Mouse (Mus musculus) bone marrow, adult 2 months (tissue): Measurements from ENCODE around the gene Stk38. TPM values are rescaled to one million over a fixed set of nuclear protein-coding genes. Genes with fewer than 3 reads are reported as not detected.
"Not testable (repeated sequence)": the region's sequence is repeated elsewhere in the genome, so short reads cannot be mapped to it uniquely, and the experiment has no call there.

Experiments
- H3K27ac ChIP-seq: fragments of 200-500 bp; 2 replicates; pipeline ENCODE4 v1.5.1; 2012; ENCODE audit warnings: low read depth, mild to moderate bottlenecking, control low read depth, inconsistent platforms, low read length; ENCODE audit not compliant: control insufficient read depth, poor library complexity, insufficient read depth
- H3K4me1 ChIP-seq: fragments of 200-500 bp; 2 replicates; pipeline ENCODE4 v1.6.1; 2011; ENCODE audit warnings: low read length; ENCODE audit not compliant: control insufficient read depth, insufficient read depth
- H3K4me3 ChIP-seq: fragments of 200-500 bp; replicated peaks from 2 replicates; pipeline ENCODE3; 2011; ENCODE audit warnings: mild to moderate bottlenecking, low read depth, low read length, control low read depth; ENCODE audit not compliant: control insufficient read depth
- CTCF ChIP-seq: fragments of 200-500 bp; IDR thresholded peaks from 2 replicates; pipeline ENCODE4 v1.5.1; 2011; ENCODE audit warnings: low read length, control low read depth; ENCODE audit not compliant: control insufficient read depth, insufficient read depth
- POLR2A ChIP-seq: fragments of 200-500 bp; IDR thresholded peaks from 2 replicates; pipeline ENCODE4 v1.6.1; 2011; ENCODE audit warnings: low read depth, mild to moderate bottlenecking, control low read depth, low read length, borderline replicate concordance; ENCODE audit not compliant: control insufficient read depth
- WGBS: fragments of 180-500 bp; shearing (Covaris S2); methylation state at CpG from one replicate; pipeline ENCODE4 v1.1.7; 2018; 5-methylcytosine and 5-hydroxymethylcytosine counted together
- polyA plus RNA-seq: library from polyadenylated mRNA; stranded (reverse); fragments of >200 nt; gene quantifications from 2 replicates; pipeline ENCODE4 v1.2.4, GENCODE M21; 2011; ENCODE audit warnings: low replicate concordance; ENCODE audit not compliant: missing spikeins, insufficient read depth, insufficient read length

Stk38 gene
- polyA plus RNA-seq, 1 experiment = 214 TPM

DNA sequence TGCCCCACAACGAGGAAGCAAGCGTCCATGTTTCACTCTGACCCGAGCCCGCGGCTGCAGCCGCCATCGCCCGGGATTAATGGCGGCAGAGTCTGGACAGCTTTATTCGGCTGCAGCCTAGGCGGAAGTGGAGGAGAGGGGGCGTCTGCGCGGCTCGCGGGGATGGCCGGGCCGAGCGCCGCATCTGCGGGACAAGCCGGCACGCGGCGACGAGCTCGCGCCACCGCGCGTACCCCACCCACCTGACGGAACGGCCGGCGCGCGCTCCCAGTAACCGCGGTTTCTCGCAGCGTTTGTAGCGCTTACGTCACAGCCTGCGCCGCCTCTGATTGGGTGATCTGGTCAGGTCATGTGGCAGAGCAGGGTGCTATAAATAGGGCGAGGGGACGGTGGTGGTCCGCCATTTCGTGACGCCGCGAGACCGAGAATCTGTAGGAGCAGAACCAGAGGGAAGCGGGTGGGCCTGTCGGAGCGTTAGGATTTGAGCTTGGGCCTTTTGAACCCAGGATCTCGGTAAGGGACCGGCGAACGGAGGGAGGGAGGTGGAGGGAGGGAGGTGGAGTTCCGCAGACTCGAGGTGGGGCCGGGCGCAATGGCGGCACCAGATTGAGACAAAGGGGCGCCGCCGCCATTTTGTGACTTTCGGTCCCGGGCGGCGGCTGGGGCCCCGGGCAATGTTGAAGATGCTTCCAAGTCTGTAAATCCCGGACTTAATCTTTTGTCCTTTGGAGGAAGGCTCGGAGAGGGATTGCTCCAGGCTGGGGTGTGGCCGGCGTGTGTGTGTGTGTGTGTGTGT lies 24.7 kb upstream of the Stk38 start, which contains the start of gene Srsf3:
Gene Srsf3 (plus strand): TSS at position 355 of the 796 bp plus-strand sequence.
- H3K27ac ChIP-seq = peak within 1 kb of the TSS; percentile 93
- peak; percentile 1; the same call in 1 of the 2 replicates for TF ChIP-seq CTCF
- peak; percentile 98 for TF ChIP-seq POLR2A
- under 1% methylated on average over 77 of the region's 77 CpGs for WGBS
- H3K4me1 ChIP-seq = no peaks in the 10 kb centered on the region
- peak within 1 kb of the TSS; percentile 95 for H3K4me3 ChIP-seq

DNA sequence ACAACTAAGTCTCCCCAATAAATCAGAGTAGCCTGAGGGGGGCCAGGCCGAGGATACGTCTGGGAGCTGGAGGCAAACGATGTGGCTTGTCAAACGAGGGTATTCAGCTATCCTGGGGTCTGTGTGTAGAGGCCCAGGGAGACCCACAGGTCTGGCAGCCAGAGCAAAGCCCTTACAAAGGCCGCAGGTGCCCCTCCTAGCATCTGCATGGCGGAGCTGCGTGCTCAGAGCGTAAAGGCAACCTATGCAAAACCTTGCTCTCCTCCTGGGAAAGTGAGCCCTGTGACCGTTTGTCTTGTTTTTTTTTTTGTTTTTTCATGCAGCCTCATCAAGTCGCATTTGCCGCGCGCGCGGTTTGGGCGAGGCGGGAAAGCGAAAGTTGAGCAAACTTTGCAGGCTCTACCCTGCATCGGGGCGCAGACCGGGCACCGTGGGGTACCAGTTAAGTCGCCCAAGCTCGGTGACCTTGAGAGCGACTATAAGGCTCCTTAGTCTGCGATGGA lies 24.0 kb upstream of the Stk38 start:
- H3K4me3 ChIP-seq = peak overlapping the region; percentile 95
- TF ChIP-seq CTCF = no peak
- no peak for TF ChIP-seq POLR2A
- no peaks in the 10 kb centered on the region for H3K4me1 ChIP-seq
- peak overlapping the region; percentile 93 for H3K27ac ChIP-seq
- under 1% methylated on average over 26 of the region's 26 CpGs for WGBS

DNA sequence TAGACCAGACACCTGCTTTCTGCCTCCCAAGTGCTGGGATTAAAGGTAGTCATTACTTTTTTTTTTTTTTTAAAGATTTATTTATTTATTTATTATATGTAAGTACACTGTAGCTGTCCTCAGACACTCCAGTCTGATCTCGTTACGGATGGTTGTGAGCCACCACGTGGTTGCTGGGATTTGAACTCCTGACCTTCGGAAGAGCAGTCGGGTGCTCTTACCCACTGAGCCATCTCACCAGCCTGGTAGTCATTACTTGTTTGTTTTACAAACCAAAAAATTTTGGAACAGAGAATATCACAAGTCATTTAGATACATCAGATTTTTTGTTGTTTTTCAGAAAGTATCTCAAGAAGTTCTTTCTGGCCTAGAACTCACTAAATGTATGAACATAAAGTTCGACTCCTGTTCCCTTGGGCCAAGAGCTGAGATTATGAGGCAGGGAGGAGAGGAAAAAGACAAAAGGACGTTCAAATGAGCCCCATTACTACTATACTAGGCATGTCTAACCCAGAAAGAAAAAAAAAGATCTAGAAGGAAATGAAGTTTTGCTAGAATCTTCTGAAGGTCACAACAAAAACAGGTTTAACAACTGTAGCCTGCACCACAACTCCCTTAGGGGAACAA lies 23.4 kb upstream of the Stk38 start:
- not testable (repeated sequence) for H3K4me1 ChIP-seq, H3K4me3 ChIP-seq
- peak overlapping the region; percentile 93; the same call in 1 of the 2 replicates for H3K27ac ChIP-seq
- 63% methylated on average over 7 of the region's 7 CpGs for WGBS

DNA sequence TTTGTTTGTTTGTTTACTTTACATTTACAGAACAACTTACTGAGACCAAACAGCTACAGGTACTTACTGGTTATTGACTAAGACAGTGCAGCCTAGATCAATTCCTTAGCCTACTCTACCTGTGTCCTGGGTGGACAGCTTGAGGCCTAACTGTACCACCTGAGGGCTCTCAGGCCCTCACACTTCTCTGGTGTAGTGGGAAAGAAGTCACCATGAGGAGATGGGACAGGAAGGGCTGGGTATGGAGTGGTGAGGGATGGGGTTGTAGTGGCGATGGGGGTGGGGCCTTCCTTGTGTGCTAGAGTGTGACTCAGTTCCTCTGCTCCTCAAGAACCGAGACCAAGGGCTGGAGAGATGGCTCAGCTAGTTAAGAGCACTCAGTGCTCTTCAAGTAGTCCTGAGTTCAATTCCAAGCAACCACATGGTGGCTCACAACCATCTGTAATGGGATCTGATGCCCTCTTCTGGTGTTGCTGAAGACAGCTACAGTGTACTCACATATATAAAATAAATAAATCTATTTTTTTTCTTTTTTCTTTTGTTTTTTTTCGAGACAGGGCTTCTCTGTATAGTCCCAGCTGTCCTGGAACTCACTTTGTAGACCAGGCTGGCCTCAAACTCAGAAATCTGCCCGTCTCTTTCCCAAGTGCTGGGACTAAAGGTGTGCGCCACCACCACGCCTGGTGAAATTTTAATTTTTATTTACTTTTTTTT lies 22.7 kb upstream of the Stk38 start:
- Histone ChIP-seq H3K4me3 (no peak overlapping the region), H3K27ac (no peak overlapping the region), H3K4me1 (no peaks in the 10 kb centered on the region)
- TF ChIP-seq CTCF (no peak), POLR2A (no peak)
- 74% methylated on average over 6 of the region's 6 CpGs for WGBS

DNA sequence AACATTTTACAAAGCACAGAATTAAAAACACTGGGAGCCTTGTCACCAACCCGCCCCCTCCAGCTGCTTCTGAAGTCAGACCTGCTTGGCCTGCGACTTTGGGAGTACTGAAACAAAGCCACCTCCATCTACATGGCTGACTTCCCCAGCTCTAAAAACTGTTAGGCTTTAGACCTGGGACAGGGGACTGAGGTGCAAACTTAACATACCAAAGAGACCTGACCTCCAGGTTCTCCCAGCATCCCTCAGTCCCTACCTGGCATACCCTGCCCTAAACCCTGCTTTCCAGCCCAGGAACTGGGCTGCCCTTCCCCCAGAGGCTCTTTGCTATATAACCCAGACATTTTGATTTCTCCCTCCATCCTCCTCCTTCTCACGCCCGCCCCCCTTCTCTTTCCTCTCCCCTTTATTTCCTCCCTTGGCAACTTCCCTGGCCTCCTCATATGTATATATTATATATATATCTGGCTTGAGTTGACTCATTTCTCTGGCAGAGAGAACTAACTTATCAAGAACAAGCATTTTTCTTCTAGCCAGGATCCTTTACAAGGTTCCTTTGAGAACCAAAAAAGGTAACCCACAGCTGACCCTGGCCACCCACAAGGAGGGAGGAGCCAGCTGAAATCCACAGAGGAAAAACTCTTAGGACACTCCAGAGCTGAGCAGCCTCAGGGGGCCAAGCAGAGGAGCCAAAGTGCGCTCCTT lies 19.0 kb upstream of the Stk38 start:
- Histone ChIP-seq H3K4me1 (peaks cover 6% of the 10 kb centered on the region), H3K27ac (no peak overlapping the region), H3K4me3 (no peak overlapping the region)
- no peak for TF ChIP-seq CTCF
- no peak for TF ChIP-seq POLR2A
- 76% methylated on average over 5 of the region's 5 CpGs for WGBS

DNA sequence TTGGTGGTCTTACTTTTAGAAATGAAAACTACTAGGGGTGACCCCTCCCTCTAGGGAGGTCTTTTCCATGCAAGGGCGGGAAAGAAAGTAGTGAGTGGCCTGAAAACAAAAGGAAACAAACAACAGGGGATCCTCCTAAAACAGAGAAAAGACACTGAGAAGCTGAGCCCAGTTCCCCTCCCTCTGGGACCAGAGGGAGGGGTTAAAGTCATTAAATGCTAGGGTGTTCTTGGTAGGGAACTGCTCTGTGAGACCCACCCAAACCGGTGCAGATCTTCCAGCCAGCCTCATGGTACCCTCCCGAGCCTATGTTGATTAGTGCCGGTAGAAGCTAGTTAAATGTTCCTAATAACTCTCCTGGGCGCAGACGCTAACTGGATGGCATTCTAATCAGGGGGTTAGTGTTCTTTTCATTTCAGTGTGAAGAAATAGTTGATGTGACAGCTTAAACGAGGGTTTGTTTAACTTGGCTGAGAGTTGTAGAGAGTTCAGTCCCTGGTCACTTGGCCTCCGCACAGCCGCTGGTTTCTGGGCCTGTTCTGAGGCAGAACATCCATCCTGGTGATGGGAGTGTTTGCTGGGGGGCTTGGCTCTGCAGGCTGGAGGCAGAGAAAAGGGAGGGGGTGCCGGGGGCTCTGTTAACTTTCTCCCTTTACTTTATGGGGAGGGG lies 17.2 kb upstream of the Stk38 start:
- no peak overlapping the region for H3K4me3 ChIP-seq
- 72% methylated on average over 10 of the region's 10 CpGs for WGBS
- H3K4me1 ChIP-seq = peaks cover 6% of the 10 kb centered on the region
- TF ChIP-seq POLR2A (no peak), CTCF (no peak)
- no peak overlapping the region for H3K27ac ChIP-seq

DNA sequence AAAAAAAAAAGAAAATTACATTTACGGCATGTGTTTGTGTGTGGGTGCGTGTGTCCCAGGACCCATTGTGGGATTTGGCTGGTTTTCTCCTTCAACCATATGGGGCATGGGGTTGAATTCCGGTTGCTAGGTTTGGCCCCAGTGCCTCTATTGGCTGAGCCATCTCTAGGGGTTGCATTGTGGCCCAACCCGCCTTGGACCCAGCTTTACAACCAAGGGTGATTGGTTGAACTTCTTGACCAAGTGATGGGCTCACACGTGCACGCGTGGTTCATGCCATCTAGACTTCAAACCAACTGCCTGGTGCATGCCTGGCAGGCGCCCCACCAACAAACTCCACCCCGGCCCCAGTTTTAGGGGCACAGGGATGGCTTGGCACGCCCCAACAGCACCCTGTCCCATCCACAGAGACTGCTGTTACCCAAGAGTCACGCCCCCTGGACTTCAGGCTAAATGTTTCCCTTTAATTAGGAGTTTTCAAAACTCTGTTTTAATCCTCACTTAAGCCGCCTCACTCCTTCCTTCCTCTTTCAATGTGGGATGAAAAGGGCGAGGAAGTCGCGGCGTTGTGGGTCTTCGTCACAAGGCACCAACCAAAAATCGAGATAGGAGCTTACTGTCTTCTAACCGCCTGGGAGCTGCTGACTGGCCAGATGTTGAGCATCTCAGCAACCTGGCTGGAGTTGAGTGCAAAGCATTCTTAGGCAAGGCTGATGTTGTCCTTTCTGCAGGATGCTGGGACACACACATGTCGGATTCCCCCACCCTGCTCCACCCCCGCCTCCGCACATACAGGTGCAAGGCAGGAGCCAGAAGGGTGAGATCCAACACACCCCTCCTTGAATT lies 16.5 kb upstream of the Stk38 start:
- 29% methylated on average over 22 of the region's 22 CpGs for WGBS
- no peak overlapping the region for H3K4me3 ChIP-seq
- peaks cover 6% of the 10 kb centered on the region for H3K4me1 ChIP-seq
- H3K27ac ChIP-seq = 0 out of 2 replicates have a peak overlapping the region, but pooled peaks have one; percentile 11
- TF ChIP-seq CTCF (no peak), POLR2A (no peak)
